Mouse (Mus musculus) limb, embryonic 11.5 days (tissue): ENCODE data around the gene Lyz2. TPM values are rescaled to one million over a fixed set of nuclear protein-coding genes. Genes with fewer than 3 reads are reported as not detected.

Experiments
- ATAC-seq: fragments of 200-750 bp; cut with Nextera tagmentation; 2 replicates; pipeline ENCODE4 v1.8.0; 2017; ENCODE audit warnings: low read depth; ENCODE audit not compliant: insufficient number of reproducible peaks, low FRiP score, low TSS enrichment
- DNase-seq: peaks from one replicate; pipeline ENCODE4 v3.0.0-alpha.2; 2015; ENCODE audit warnings: low spot score
- H3K27ac ChIP-seq: fragments of 300-500 bp; sonication (generic); replicated peaks from 2 replicates; pipeline ENCODE4 v1.5.1; 2014; ENCODE audit warnings: low read depth, mild to moderate bottlenecking, low read length
- H3K27me3 ChIP-seq: fragments of 300-500 bp; sonication (generic); 2 replicates; pipeline ENCODE4 v1.6.1; 2014; ENCODE audit warnings: mild to moderate bottlenecking, low read length, mixed read lengths; ENCODE audit not compliant: control insufficient read depth, insufficient read depth
- H3K36me3 ChIP-seq: fragments of 300-500 bp; sonication (generic); 2 replicates; pipeline ENCODE4 v1.6.1; 2014; ENCODE audit warnings: mild to moderate bottlenecking, low read length, moderate library complexity, mixed read lengths; ENCODE audit not compliant: control insufficient read depth, insufficient read depth
- H3K4me1 ChIP-seq: fragments of 300-500 bp; sonication (generic); 2 replicates; pipeline ENCODE4 v1.6.1; 2014; ENCODE audit warnings: low read length, mixed read lengths; ENCODE audit not compliant: control insufficient read depth, insufficient read depth
- H3K4me2 ChIP-seq: fragments of 300-500 bp; sonication (generic); 2 replicates; pipeline ENCODE4 v1.6.1; 2014; ENCODE audit warnings: low read depth, mild to moderate bottlenecking, moderate library complexity; ENCODE audit not compliant: severe bottlenecking
- H3K4me3 ChIP-seq: fragments of 300-500 bp; sonication (generic); 2 replicates; pipeline ENCODE4 v1.5.1; 2014; ENCODE audit warnings: low read depth, low read length
- H3K9ac ChIP-seq: fragments of 300-500 bp; sonication (generic); 2 replicates; pipeline ENCODE4 v1.6.1; 2014; ENCODE audit warnings: mild to moderate bottlenecking, low read length
- H3K9me3 ChIP-seq: fragments of 300-500 bp; sonication (generic); 2 replicates; pipeline ENCODE4 v1.6.1; 2016; ENCODE audit warnings: low read length; ENCODE audit not compliant: control insufficient read depth
- WGBS: fragments of 180-500 bp; shearing (Covaris S2); extraction: QIAGEN DNeasy Blood & Tissue Kit; methylation state at CpG from one replicate; pipeline ENCODE4 v1.1.7; 2014; 5-methylcytosine and 5-hydroxymethylcytosine counted together
- polyA plus RNA-seq: library from polyadenylated mRNA; unstranded; fragments of >200 nt; fragmentation: Nextera tagmentation; extraction: Ambion mirVana; gene quantifications from 2 replicates; pipeline ENCODE4 v1.2.1, GENCODE M21; 2014

Gene Lyz2
- polyA plus RNA-seq, 1 experiment from 2014 or later = 10.0 TPM

GRCm38 (mm10) chr10:117238603-117239002, 43.5 kb downstream of the Lyz2 start, which contains the start of gene 9530003J23Rik:
TSS of gene 9530003J23Rik (minus strand) at chr10:117238703.
- Histone ChIP-seq H3K36me3 (no peaks in the 10 kb centered on the region), H3K4me1 (no peaks in the 10 kb centered on the region), H3K27ac (no peak within 1 kb of the TSS), H3K9ac (no peak within 1 kb of the TSS), H3K4me3 (no peak within 1 kb of the TSS), H3K4me2 (no peak within 1 kb of the TSS), H3K27me3 (no peaks in the 10 kb centered on the region), H3K9me3 (no peaks in the 10 kb centered on the region)
- no peak for DNase-seq
- no peak for ATAC-seq
- WGBS = 93% methylated on average over 12 of the region's 12 CpGs

GRCm38 (mm10) chr10:117235866-117236265, 46.3 kb downstream of the Lyz2 start:
- Histone ChIP-seq H3K9ac (no peak overlapping the region), H3K4me2 (no peak overlapping the region), H3K4me1 (no peaks in the 10 kb centered on the region), H3K27me3 (no peaks in the 10 kb centered on the region), H3K4me3 (no peak overlapping the region), H3K36me3 (no peaks in the 10 kb centered on the region), H3K9me3 (no peaks in the 10 kb centered on the region), H3K27ac (no peak overlapping the region)
- ATAC-seq (no peak), DNase-seq (no peak)
- 53% methylated on average over 11 of the region's 11 CpGs for WGBS

GRCm38 (mm10) chr10:117234825-117235224, 47.3 kb downstream of the Lyz2 start:
- DNase-seq (no peak), ATAC-seq (no peak)
- Histone ChIP-seq H3K27me3 (no peaks in the 10 kb centered on the region), H3K27ac (no peak overlapping the region), H3K4me1 (no peaks in the 10 kb centered on the region), H3K4me2 (no peak overlapping the region), H3K9me3 (no peaks in the 10 kb centered on the region), H3K4me3 (no peak overlapping the region), H3K9ac (no peak overlapping the region), H3K36me3 (no peaks in the 10 kb centered on the region)
- WGBS = 67% methylated on average over 4 of the region's 4 CpGs

- WGBS = 74% methylated on average over 16 of the region's 16 CpGs
- no peak overlapping the region for H3K4me2 ChIP-seq
- peak; percentile 31 for DNase-seq
Observed at GRCm38 (mm10) chr10:117229826-117230225, 52.3 kb downstream of the Lyz2 start.

More at GRCm38 (mm10) chr10:117229826-117230225, 52.3 kb downstream of the Lyz2 start:
- Histone ChIP-seq H3K27me3 (no peaks in the 10 kb centered on the region), H3K9ac (no peak overlapping the region), H3K27ac (no peak overlapping the region), H3K36me3 (no peaks in the 10 kb centered on the region), H3K4me3 (no peak overlapping the region), H3K4me1 (no peaks in the 10 kb centered on the region), H3K9me3 (no peaks in the 10 kb centered on the region)
- ATAC-seq = no peak

Other genes starting within 250 kb of the Lyz2 start
- 0.11 TPM in 1 of 2 replicates, not detected in the other for gene Lrrc10, start 237.0 kb downstream of the Lyz2 start, polyA plus RNA-seq
- 360 and 362 TPM in 2 replicates for gene Cct2, start 218.5 kb downstream of the Lyz2 start, polyA plus RNA-seq
- 24.9 and 27.9 TPM in 2 replicates for gene Frs2, start 133.8 kb downstream of the Lyz2 start, polyA plus RNA-seq
- 131 TPM in 2 replicates for gene Yeats4, start 57.8 kb downstream of the Lyz2 start, polyA plus RNA-seq
- gene 9530003J23Rik, start 43.6 kb downstream of the Lyz2 start, polyA plus RNA-seq = 0.17 and 0.23 TPM in 2 replicates
- gene Lyz1, start 10.5 kb upstream of the Lyz2 start, polyA plus RNA-seq = not detected in 2 replicates
- gene Cpsf6, start 97.7 kb upstream of the Lyz2 start, polyA plus RNA-seq = 225 and 251 TPM in 2 replicates